In genomic region chr5:114746886-114747285, GRCm38 (mm10) we compare ENCODE assay signal across 25 mouse cellular contexts. TPM values are rescaled to one million over a fixed set of nuclear protein-coding genes. Genes with fewer than 3 reads are reported as not detected.
DNase-seq lines count a peak whose midpoint lies in the region; ATAC-seq and TF ChIP-seq lines count a peak whose summit lies in the region.
"Had no signal": no experiment of that assay in that cellular context is flagged by ENCODE, and none has a peak within 500 bp of the region (broad histone marks: within the 10 kb centered on the region; RNA-seq: fewer than 3 reads in every experiment).

No protein-coding gene starts in this region.

- dilution Hi-C loops in CH12.LX (cut with MboI; ENCODE audit: extremely low pct_ligation_motif_present, extremely low pct_unique_long_range_greater_than_20kb, low sequenced_read_pairs) = no loop called here

- TF ChIP-seq CTCF in spleen, adult 2 months (IDR thresholded peaks at IDR 0.05; ENCODE audit: extremely low read depth, insufficient read depth, insufficient read length, insufficient replicate concordance) = no peak
- TF ChIP-seq CTCF in CH12.LX (conservative IDR thresholded peaks at IDR 0.05 in 1 of 2, IDR thresholded peaks at IDR 0.05 in 1 of 2; ENCODE audit: low read depth in 2 of 2, low read length in 2 of 2) = no peak

- H3K4me2 ChIP-seq in CH12.LX (ENCODE audit: insufficient read depth, low read depth, poor library complexity, severe bottlenecking) = no peak overlapping the region; the same call in 1 of the 2 replicates
- H3K4me2 ChIP-seq in intestine, embryonic 16.5 days (ENCODE audit: low read depth, low read length) = no peak overlapping the region
- H3K4me2 ChIP-seq: embryonic facial prominence, embryonic 12.5 days; embryonic facial prominence, embryonic 15.5 days; heart, embryonic 11.5 days; hindbrain, embryonic 13.5 days had no signal

- 65% methylated on average over 4 of the region's 4 CpGs for WGBS in spleen, adult 2 months
- WGBS in intestine, embryonic 16.5 days = 95% methylated on average over 4 of the region's 4 CpGs

- no peak for ATAC-seq in megakaryocyte progenitor cell, adult 5-6 weeks (replicated peaks; ENCODE audit: poor library complexity)
- ATAC-seq in intestine, embryonic 16.5 days = no peak
- ATAC-seq: forebrain, embryonic 14.5 days; forebrain, postnatal 0 days; hindbrain, embryonic 16.5 days had no signal

- H3K9ac ChIP-seq in CH12.LX (ENCODE audit: insufficient read depth, low read depth) = no peak overlapping the region
- no peak overlapping the region for H3K9ac ChIP-seq in intestine, embryonic 16.5 days (ENCODE audit: low read depth, low read length)
- H3K9ac ChIP-seq: embryonic facial prominence, embryonic 12.5 days; embryonic facial prominence, embryonic 15.5 days; forebrain, postnatal 0 days; hindbrain, embryonic 13.5 days had no signal

- TF ChIP-seq POLR2A in spleen, adult 2 months (IDR thresholded peaks at IDR 0.05; ENCODE audit: low read depth, low read length) = no peak
- no peak for TF ChIP-seq POLR2A in CH12.LX (IDR thresholded peaks at IDR 0.05; ENCODE audit: low read depth, low read length)

- H3K9me3 ChIP-seq in CH12.LX (replicated peaks; ENCODE audit: low read length) = no peaks in the 10 kb centered on the region
- no peaks in the 10 kb centered on the region for H3K9me3 ChIP-seq in intestine, embryonic 16.5 days (ENCODE audit: control insufficient read depth, low read length)
- H3K9me3 ChIP-seq: embryonic facial prominence, embryonic 12.5 days; embryonic facial prominence, embryonic 15.5 days; hindbrain, embryonic 10.5 days; hindbrain, embryonic 13.5 days had no signal

- no peak overlapping the region for H3K4me3 ChIP-seq in spleen, adult 2 months (ENCODE audit: extremely low read depth, insufficient read depth, insufficient read length)
- no peak overlapping the region for H3K4me3 ChIP-seq in CH12.LX (replicated peaks in 1 of 3; ENCODE audit: low read depth in 2 of 3, low read length in 2 of 3, poor library complexity in 1 of 3)
- H3K4me3 ChIP-seq in intestine, embryonic 16.5 days (ENCODE audit: low read length) = no peak overlapping the region
- H3K4me3 ChIP-seq: embryonic facial prominence, embryonic 12.5 days; embryonic facial prominence, embryonic 15.5 days; gastrocnemius, adult 2 months; hindbrain, embryonic 10.5 days; hindbrain, embryonic 13.5 days had no signal

- DNase-seq in layer of hippocampus, adult 9-11 months = peak; percentile 30
- no peak for DNase-seq in layer of hippocampus, postnatal 36 days
- DNase-seq in spleen, adult 2 months (ENCODE audit: low read depth in 1 of 2, low spot score in 2 of 2) = no peak
- no peak for DNase-seq in spleen, adult 12 weeks (ENCODE audit: low spot score)
- DNase-seq in CH12.LX (ENCODE audit: extremely low read depth) = peak; percentile 72
- peak; percentile 35 for DNase-seq in splenic B cell, adult 2 months (ENCODE audit: low read depth, low spot score)
- DNase-seq: adrenal gland, adult 2 months; adrenal gland, postnatal 14 days; cerebellum, adult 11 months; cerebellum, adult 9-10 months; cerebellum, postnatal 14 days; forebrain, postnatal 0 days; gastrocnemius, adult 2 months; gastrocnemius, postnatal 14 days; heart, adult 11 months; heart, postnatal 36 days had no signal

- H3K27ac ChIP-seq in spleen, adult 2 months (ENCODE audit: insufficient read depth, low read length) = peak overlapping the region; percentile 26
- peak overlapping the region; percentile 31; the same call in 1 of the 2 replicates for H3K27ac ChIP-seq in CH12.LX (ENCODE audit: insufficient read depth, low read depth)
- H3K27ac ChIP-seq in intestine, embryonic 16.5 days (ENCODE audit: low read length) = no peak overlapping the region
- H3K27ac ChIP-seq: embryonic facial prominence, embryonic 12.5 days; embryonic facial prominence, embryonic 15.5 days; gastrocnemius, adult 2 months; hindbrain, embryonic 10.5 days; hindbrain, embryonic 13.5 days had no signal

- TF ChIP-seq RAD21 in CH12.LX (IDR thresholded peaks at IDR 0.05; ENCODE audit: low read depth, low read length) = no peak

- TF ChIP-seq EP300 in CH12.LX (IDR thresholded peaks at IDR 0.05; ENCODE audit: low read length) = 0 out of 2 replicates have a peak, but pooled peaks have one; percentile 12

- peaks cover 5% of the 10 kb centered on the region; the same call in 1 of the 2 replicates for H3K4me1 ChIP-seq in spleen, adult 2 months (ENCODE audit: control insufficient read depth, insufficient read depth, insufficient read length)
- H3K4me1 ChIP-seq in CH12.LX (ENCODE audit: control insufficient read depth in 1 of 2, insufficient read depth in 2 of 2) = peaks cover 5 to 42% of the 10 kb centered on the region in 2 experiments
- no peaks in the 10 kb centered on the region for H3K4me1 ChIP-seq in intestine, embryonic 16.5 days (ENCODE audit: control insufficient read depth, insufficient read depth, low read length)
- H3K4me1 ChIP-seq: embryonic facial prominence, embryonic 12.5 days; embryonic facial prominence, embryonic 15.5 days; hindbrain, embryonic 10.5 days; hindbrain, embryonic 13.5 days had no signal

- H3K36me3 ChIP-seq in spleen, adult 2 months (ENCODE audit: control insufficient read depth, insufficient read depth, low read length) = peaks cover 63% of the 10 kb centered on the region
- H3K36me3 ChIP-seq in CH12.LX (replicated peaks in 1 of 2; ENCODE audit: control insufficient read depth in 1 of 2, insufficient read depth in 1 of 2, low read length in 1 of 2) = peaks cover 73 to 89% of the 10 kb centered on the region in 2 experiments
- H3K36me3 ChIP-seq in splenic B cell, adult 2 months (ENCODE audit: control insufficient read depth, insufficient read depth, low read length, poor library complexity, severe bottlenecking) = peaks cover 20% of the 10 kb centered on the region
- peaks cover 42% of the 10 kb centered on the region for H3K36me3 ChIP-seq in intestine, embryonic 16.5 days (ENCODE audit: control insufficient read depth, insufficient read depth, low read length)

- no peaks in the 10 kb centered on the region for H3K79me2 ChIP-seq in CH12.LX (replicated peaks; ENCODE audit: control insufficient read depth, extremely low read depth, insufficient read depth, poor library complexity, severe bottlenecking)

- H3K27me3 ChIP-seq in spleen, adult 2 months (ENCODE audit: control insufficient read depth, insufficient read depth, low read length) = no peaks in the 10 kb centered on the region
- no peaks in the 10 kb centered on the region for H3K27me3 ChIP-seq in CH12.LX (replicated peaks)
- no peaks in the 10 kb centered on the region for H3K27me3 ChIP-seq in splenic B cell, adult 2 months (ENCODE audit: control insufficient read depth, insufficient read depth, low read length, poor library complexity, severe bottlenecking)
- H3K27me3 ChIP-seq in intestine, embryonic 16.5 days (replicated peaks; ENCODE audit: control insufficient read depth, insufficient read depth, low read length) = no peaks in the 10 kb centered on the region
- H3K27me3 ChIP-seq: embryonic facial prominence, embryonic 12.5 days; embryonic facial prominence, embryonic 15.5 days; hindbrain, embryonic 13.5 days had no signal

- in situ Hi-C loops in CH12.LX (cut with MboI; ENCODE audit: low pct_ligation_motif_present, low pct_unique_long_range_greater_than_20kb, low sequenced_read_pairs) = no loop called here

TF ChIP-seq in CH12.LX, 34 proteins besides CTCF, POLR2A, EP300 and RAD21 (continues in another document):
- TF ChIP-seq ZNF384 (IDR thresholded peaks at IDR 0.05; ENCODE audit: low read depth, low read length) (no peak), CHD1 (IDR thresholded peaks at IDR 0.05; ENCODE audit: low read depth, low read length) (no peak), ZKSCAN1 (IDR thresholded peaks at IDR 0.05; ENCODE audit: borderline replicate concordance, low read depth, low read length) (no peak), TBP (conservative IDR thresholded peaks at IDR 0.05; ENCODE audit: low read depth, low read length) (no peak), IRF4 (IDR thresholded peaks at IDR 0.05; ENCODE audit: low read depth, low read length) (peak; percentile 83), GABPA (IDR thresholded peaks at IDR 0.05; ENCODE audit: insufficient replicate concordance, low read depth, low read length) (no peak)

RNA-seq across cellular contexts. Expression of gene Ankrd13a, which starts 27.6 kb away (rescaled TPM):
- total RNA-seq in layer of hippocampus, postnatal 36 days (2021) = 10 to 100 TPM; 37.2 to 47.9 TPM
- 69.3 and 84.0 TPM in 2 replicates for polyA plus RNA-seq in spleen, adult 2 months (2012; rRNA removed)
- total RNA-seq in CH12.LX (2012; rRNA removed) = 73.8 and 82.3 TPM in 2 replicates
- total RNA-seq in CH12.LX (2014; rRNA removed) = 80.8 and 89.4 TPM in 2 replicates
- polyA plus RNA-seq in CH12.LX (2012; ENCODE audit: insufficient read length, low read depth) = 121 and 123 TPM in 2 replicates
- total RNA-seq in megakaryocyte progenitor cell, adult 5-6 weeks (2015) = 264 and 290 TPM in 2 replicates
- 298 and 323 TPM in 2 replicates for total RNA-seq in megakaryocyte progenitor cell, adult 5-6 weeks (2017)
- 12.7 and 16.7 TPM in 2 replicates for polyA plus RNA-seq in intestine, embryonic 16.5 days (2015; fragmentation: Nextera tagmentation; extraction: Ambion mirVana)

RNA-seq across cellular contexts. Expression of gene Git2, which starts 28.4 kb away (rescaled TPM):
- total RNA-seq in layer of hippocampus, postnatal 36 days (2021) = 10 to 100 TPM; 42.4 to 45.4 TPM
- polyA plus RNA-seq in spleen, adult 2 months (2012; rRNA removed) = 71.6 and 92.1 TPM in 2 replicates
- total RNA-seq in CH12.LX (2012; rRNA removed) (19.3 and 22.1 TPM in 2 replicates), CH12.LX (2014; rRNA removed) (9.4 and 12.3 TPM in 2 replicates)
- polyA plus RNA-seq in CH12.LX (2012; ENCODE audit: insufficient read length, low read depth) = 25.5 and 29.4 TPM in 2 replicates
- 84.7 and 88.9 TPM in 2 replicates for total RNA-seq in megakaryocyte progenitor cell, adult 5-6 weeks (2015)
- total RNA-seq in megakaryocyte progenitor cell, adult 5-6 weeks (2017) = 73.6 and 81.1 TPM in 2 replicates
- 27.1 and 29.9 TPM in 2 replicates for polyA plus RNA-seq in intestine, embryonic 16.5 days (2015; fragmentation: Nextera tagmentation; extraction: Ambion mirVana)

RNA-seq across cellular contexts. Expression of gene Tchp, which starts 39.3 kb away (rescaled TPM):
- total RNA-seq in layer of hippocampus, postnatal 36 days (2021) = 10 to 100 TPM; 12.0 to 13.8 TPM
- 14.1 and 14.5 TPM in 2 replicates for polyA plus RNA-seq in spleen, adult 2 months (2012; rRNA removed)
- total RNA-seq in CH12.LX (2012; rRNA removed) (6.7 and 9.1 TPM in 2 replicates), CH12.LX (2014; rRNA removed) (4.3 and 4.9 TPM in 2 replicates)
- polyA plus RNA-seq in CH12.LX (2012; ENCODE audit: insufficient read length, low read depth) = 11.6 and 15.3 TPM in 2 replicates
- 4.9 and 5.4 TPM in 2 replicates for total RNA-seq in megakaryocyte progenitor cell, adult 5-6 weeks (2015)
- 10.0 and 10.2 TPM in 2 replicates for total RNA-seq in megakaryocyte progenitor cell, adult 5-6 weeks (2017)
- polyA plus RNA-seq in intestine, embryonic 16.5 days (2015; fragmentation: Nextera tagmentation; extraction: Ambion mirVana) = 5.8 and 8.2 TPM in 2 replicates

RNA-seq across cellular contexts. Expression of gene Gltp, which starts 56.1 kb away (rescaled TPM):
- total RNA-seq in layer of hippocampus, postnatal 36 days (2021) = 10 to 100 TPM; 27.9 to 33.4 TPM
- 134 and 163 TPM in 2 replicates for polyA plus RNA-seq in spleen, adult 2 months (2012; rRNA removed)
- total RNA-seq in CH12.LX (2012; rRNA removed) (25.5 and 28.3 TPM in 2 replicates), CH12.LX (2014; rRNA removed) (23.6 and 23.8 TPM in 2 replicates)
- 90.4 and 98.4 TPM in 2 replicates for polyA plus RNA-seq in CH12.LX (2012; ENCODE audit: insufficient read length, low read depth)
- 94.3 and 101 TPM in 2 replicates for total RNA-seq in megakaryocyte progenitor cell, adult 5-6 weeks (2015)
- total RNA-seq in megakaryocyte progenitor cell, adult 5-6 weeks (2017) = 46.1 and 48.6 TPM in 2 replicates
- polyA plus RNA-seq in intestine, embryonic 16.5 days (2015; fragmentation: Nextera tagmentation; extraction: Ambion mirVana) = 100 and 103 TPM in 2 replicates

Comparison
In these comparisons a context has a peak if more than half of its experiments do, and no peak if none do; other contexts are left out.
1. DNase-seq: peak in layer of hippocampus, adult 9-11 months (single experiment), CH12.LX (single experiment) and splenic B cell, adult 2 months (single experiment); none in layer of hippocampus, postnatal 36 days (0 of 2), spleen, adult 2 months (0 of 2) and spleen, adult 12 weeks (single experiment).